Mouse (Mus musculus) hindbrain, postnatal 0 days (tissue): ENCODE results near the gene Gadl1. TPM values are rescaled to one million over a fixed set of nuclear protein-coding genes. Genes with fewer than 3 reads are reported as not detected.
A peak's percentile ranks its signal among the peaks of the same experiment; 100 is the strongest.

ENCODE experiments used
- ATAC-seq: fragments of 200-750 bp; cut with Nextera tagmentation; 2 replicates; pipeline ENCODE4 v1.8.0; 2017; ENCODE audit warnings: mild to moderate bottlenecking, moderate TSS enrichment, moderate library complexity
- DNase-seq: peaks from one replicate; pipeline ENCODE4 v3.0.0-alpha.2; 2015; ENCODE audit warnings: low spot score
- H3K27ac ChIP-seq: fragments of 300-500 bp; sonication (generic); 2 replicates; pipeline ENCODE4 v1.5.1; 2014; ENCODE audit warnings: mild to moderate bottlenecking
- H3K27me3 ChIP-seq: fragments of 300-500 bp; sonication (generic); 2 replicates; pipeline ENCODE4 v1.6.1; 2014; ENCODE audit warnings: low read length, mixed read lengths; ENCODE audit not compliant: insufficient read depth
- H3K36me3 ChIP-seq: fragments of 300-500 bp; sonication (generic); 2 replicates; pipeline ENCODE4 v1.6.1; 2014; ENCODE audit warnings: low read length, mixed read lengths; ENCODE audit not compliant: insufficient read depth
- H3K4me1 ChIP-seq: fragments of 300-500 bp; sonication (generic); 2 replicates; pipeline ENCODE4 v1.6.1; 2014; ENCODE audit warnings: antibody characterized with exemption, low read length, mixed read lengths; ENCODE audit not compliant: insufficient read depth
- H3K4me2 ChIP-seq: fragments of 300-500 bp; sonication (generic); 2 replicates; pipeline ENCODE4 v1.6.1; 2014; ENCODE audit warnings: low read depth, mild to moderate bottlenecking, low read length, moderate library complexity, mixed read lengths
- H3K4me3 ChIP-seq: fragments of 300-500 bp; sonication (generic); 2 replicates; pipeline ENCODE4 v1.5.1; 2014; ENCODE audit warnings: low read length
- H3K9ac ChIP-seq: fragments of 300-500 bp; sonication (generic); replicated peaks from 2 replicates; pipeline ENCODE4 v1.6.1; 2014; ENCODE audit warnings: mild to moderate bottlenecking, low read length, moderate library complexity, mixed read lengths
- H3K9me3 ChIP-seq: fragments of 300-500 bp; sonication (generic); 2 replicates; pipeline ENCODE4 v1.6.1; 2016; ENCODE audit warnings: low read length, mixed read lengths
- CTCF ChIP-seq: IDR thresholded peaks from 2 replicates; pipeline ENCODE4 v1.5.1; 2016; ENCODE audit warnings: antibody characterized with exemption, control low read depth, low read depth
- WGBS: fragments of 180-500 bp; shearing (Covaris S2); extraction: QIAGEN DNeasy Blood & Tissue Kit; methylation state at CpG from one replicate; pipeline ENCODE4 v1.1.7; 2014; 5-methylcytosine and 5-hydroxymethylcytosine counted together
- polyA plus RNA-seq: library from polyadenylated mRNA; unstranded; fragments of >200 nt; fragmentation: Nextera tagmentation; extraction: Ambion mirVana; gene quantifications from 2 replicates; pipeline ENCODE4 v1.2.1, GENCODE M21; 2015
- total RNA-seq: library from RNA; depleted of rRNA; stranded (reverse); fragments of >200 nt; gene quantifications from 2 replicates; pipeline ENCODE4 v1.2.3, GENCODE M21; 2014

The Gadl1 gene
- total and polyA plus RNA-seq, 2 experiments from 2014 or later = 0.24 TPM; not detected in 1

DNA sequence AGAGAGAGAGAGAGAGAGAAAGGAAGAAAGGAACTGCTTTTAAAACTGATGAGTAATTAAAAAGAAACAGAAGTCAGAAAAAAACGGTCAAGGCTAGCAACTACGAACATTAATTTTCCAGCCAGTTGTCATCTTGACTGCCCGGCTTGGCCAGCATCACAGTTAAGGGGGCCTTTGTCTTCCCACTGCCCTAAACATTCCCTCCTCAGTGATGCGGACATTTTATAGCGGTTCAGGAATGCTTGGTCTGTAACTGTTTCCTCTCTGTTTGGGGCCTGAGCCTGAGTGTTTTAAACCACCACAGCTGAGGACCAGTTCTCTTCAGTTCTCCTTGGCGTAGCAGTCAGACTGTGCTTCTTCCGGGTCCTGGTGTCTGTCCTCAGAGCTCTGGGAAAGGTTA lies 4.8 kb downstream of the Gadl1 start:
- no peak for TF ChIP-seq CTCF
- no peaks in the 10 kb centered on the region for H3K27me3 ChIP-seq
- DNase-seq (no peak), ATAC-seq (no peak)
- no peaks in the 10 kb centered on the region for H3K36me3 ChIP-seq
- no peak overlapping the region for H3K4me2 ChIP-seq
- 58% methylated on average over 7 of the region's 7 CpGs for WGBS
- H3K9ac ChIP-seq = no peak overlapping the region
- no peak overlapping the region for H3K27ac ChIP-seq
- no peaks in the 10 kb centered on the region for H3K9me3 ChIP-seq
- H3K4me1 ChIP-seq = no peaks in the 10 kb centered on the region
- H3K4me3 ChIP-seq = no peak overlapping the region

DNA sequence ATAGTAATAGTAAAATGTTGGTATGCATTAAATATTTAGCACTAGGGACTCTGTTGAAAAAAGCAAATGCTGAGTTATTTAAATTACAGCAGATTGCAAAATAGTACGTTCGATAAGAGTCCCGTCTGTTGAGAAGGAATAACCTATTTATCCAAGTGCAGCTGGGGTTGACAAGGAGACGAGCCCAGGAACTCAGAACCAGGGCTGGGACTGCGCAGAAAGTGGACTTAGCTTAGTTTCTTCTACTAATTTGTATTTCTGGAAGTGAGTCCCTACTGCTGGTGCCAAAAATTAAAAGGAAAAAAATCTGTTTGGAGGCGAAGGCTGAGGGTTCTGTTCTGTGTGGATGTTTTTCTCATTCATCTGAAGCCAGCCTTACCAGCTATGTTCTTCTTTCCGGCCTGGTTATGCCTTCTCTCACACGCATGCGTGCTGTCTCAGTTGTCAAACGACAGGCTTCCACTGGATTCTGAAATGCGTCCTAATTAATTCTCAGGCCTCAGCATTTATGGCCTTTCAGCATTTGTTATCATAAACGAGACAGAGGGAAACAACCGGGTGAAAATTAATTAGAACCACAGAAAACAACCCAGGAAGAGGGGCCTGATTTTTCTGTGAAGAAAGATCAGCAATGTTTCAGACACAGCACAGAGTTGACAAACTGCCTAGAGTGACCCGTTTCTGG lies 6.5 kb downstream of the Gadl1 start:
- WGBS = 43% methylated on average over 14 of the region's 14 CpGs
- no peak for TF ChIP-seq CTCF
- Histone ChIP-seq H3K9ac (no peak overlapping the region), H3K9me3 (no peaks in the 10 kb centered on the region), H3K36me3 (no peaks in the 10 kb centered on the region), H3K27me3 (no peaks in the 10 kb centered on the region), H3K4me3 (no peak overlapping the region), H3K4me1 (no peaks in the 10 kb centered on the region), H3K27ac (peak overlapping the region; percentile 29; the same call in 1 of the 2 replicates), H3K4me2 (no peak overlapping the region)
- no peak for ATAC-seq
- DNase-seq = peak; percentile 32

DNA sequence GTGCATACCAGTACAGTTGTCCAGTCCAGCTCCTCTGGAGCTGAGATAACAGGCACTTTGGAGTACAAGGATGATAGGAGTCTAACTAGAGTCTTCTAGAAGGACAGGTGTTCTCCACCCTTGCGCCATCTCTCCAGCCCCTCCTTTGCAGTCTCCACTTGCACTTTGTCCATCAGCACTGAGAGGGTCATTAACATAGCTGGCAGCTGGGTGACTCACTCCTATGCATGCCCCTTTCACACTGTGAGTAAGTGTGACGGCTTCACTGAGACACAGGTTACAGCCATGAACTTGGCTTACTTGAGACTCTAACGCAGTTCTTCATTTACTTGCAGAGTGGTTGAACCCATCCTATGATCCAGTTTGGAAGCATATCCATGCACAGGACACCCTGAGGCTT lies 10.5 kb downstream of the Gadl1 start:
- H3K36me3 ChIP-seq = no peaks in the 10 kb centered on the region
- no peaks in the 10 kb centered on the region for H3K27me3 ChIP-seq
- 94% methylated on average over 3 of the region's 3 CpGs for WGBS
- H3K9me3 ChIP-seq = no peaks in the 10 kb centered on the region
- H3K27ac ChIP-seq = no peak overlapping the region
- TF ChIP-seq CTCF = no peak
- ATAC-seq (no peak), DNase-seq (no peak)
- no peak overlapping the region for H3K9ac ChIP-seq
- no peak overlapping the region for H3K4me3 ChIP-seq
- no peak overlapping the region for H3K4me2 ChIP-seq
- H3K4me1 ChIP-seq = no peaks in the 10 kb centered on the region

DNA sequence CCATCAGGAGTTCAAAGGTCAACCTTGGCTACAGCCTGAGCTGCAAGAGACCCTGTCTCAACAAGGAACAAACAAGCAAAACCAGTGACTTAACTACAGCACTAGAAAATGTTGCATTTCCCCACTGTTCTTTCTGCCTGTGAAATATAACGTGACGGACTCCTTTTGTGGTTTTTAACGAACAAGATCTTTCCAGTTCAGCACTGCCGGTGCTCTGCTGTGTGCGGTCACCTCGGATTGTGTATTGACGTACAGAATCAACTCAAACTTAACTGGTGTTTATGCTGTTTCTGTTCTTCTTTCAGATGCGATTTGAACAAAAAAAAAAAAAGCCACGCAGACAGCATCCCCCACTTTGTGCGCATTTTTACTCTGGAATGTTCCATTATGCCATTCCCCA lies 13.4 kb downstream of the Gadl1 start:
- 77% methylated on average over 10 of the region's 10 CpGs for WGBS
- TF ChIP-seq CTCF = no peak
- no peak overlapping the region for H3K27ac ChIP-seq
- H3K4me2 ChIP-seq = no peak overlapping the region
- no peaks in the 10 kb centered on the region for H3K9me3 ChIP-seq
- no peaks in the 10 kb centered on the region for H3K4me1 ChIP-seq
- H3K4me3 ChIP-seq = no peak overlapping the region
- no peak overlapping the region for H3K9ac ChIP-seq
- H3K36me3 ChIP-seq = no peaks in the 10 kb centered on the region
- no peak for ATAC-seq
- no peak for DNase-seq
- H3K27me3 ChIP-seq = no peaks in the 10 kb centered on the region

DNA sequence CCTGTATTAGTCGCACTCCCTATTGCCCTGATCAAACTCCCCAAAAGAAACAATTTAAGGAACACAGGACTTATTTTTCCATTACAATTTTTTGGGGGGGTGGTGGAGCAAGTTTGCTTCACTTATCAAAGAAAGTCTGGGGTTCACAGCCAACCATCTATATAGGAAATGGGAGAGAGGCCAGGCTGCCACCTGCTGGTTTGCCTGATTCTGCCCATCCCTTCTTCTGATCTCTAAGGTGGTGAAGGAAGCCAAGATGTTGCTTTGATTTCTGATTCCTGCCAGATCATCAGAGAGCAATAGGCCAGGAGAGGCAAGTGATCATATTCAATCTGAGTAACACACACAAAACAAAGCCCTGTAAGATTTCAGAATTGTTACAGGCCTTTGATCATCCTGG lies 14.8 kb downstream of the Gadl1 start:
- no peak for ATAC-seq
- Histone ChIP-seq H3K4me2 (no peak overlapping the region), H3K27me3 (no peaks in the 10 kb centered on the region), H3K36me3 (no peaks in the 10 kb centered on the region), H3K4me1 (no peaks in the 10 kb centered on the region), H3K27ac (no peak overlapping the region), H3K9me3 (no peaks in the 10 kb centered on the region), H3K4me3 (no peak overlapping the region), H3K9ac (no peak overlapping the region)
- 91% methylated on average over 1 of the region's 1 CpGs for WGBS
- TF ChIP-seq CTCF = peak; percentile 24; the same call in 1 of the 2 replicates
- DNase-seq = no peak

DNA sequence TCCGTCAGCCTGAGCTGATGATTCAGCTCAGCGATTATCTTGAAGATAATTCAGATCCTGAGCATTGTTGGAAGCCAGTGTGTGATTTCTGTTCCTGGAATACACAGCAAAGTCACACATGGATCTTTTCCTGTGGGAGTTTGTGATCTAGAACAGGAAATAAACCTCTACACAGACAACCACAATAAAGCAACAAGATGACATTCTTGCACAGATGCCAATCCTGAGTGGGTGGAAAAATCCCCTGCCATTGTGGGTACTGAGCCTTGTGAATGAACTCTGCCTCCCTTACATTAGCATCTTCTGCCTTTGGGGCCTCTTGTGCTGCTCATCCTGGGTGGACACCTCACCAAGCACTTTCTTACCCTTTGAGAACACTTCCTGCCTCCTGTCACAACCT lies 22.5 kb downstream of the Gadl1 start:
- DNase-seq = no peak
- no peak for ATAC-seq
- no peak overlapping the region for H3K4me3 ChIP-seq
- H3K9ac ChIP-seq = no peak overlapping the region
- WGBS = 78% methylated on average over 2 of the region's 2 CpGs
- no peak overlapping the region for H3K27ac ChIP-seq
- H3K36me3 ChIP-seq = no peaks in the 10 kb centered on the region
- no peak for TF ChIP-seq CTCF
- no peaks in the 10 kb centered on the region for H3K9me3 ChIP-seq
- H3K27me3 ChIP-seq = no peaks in the 10 kb centered on the region
- H3K4me1 ChIP-seq = no peaks in the 10 kb centered on the region
- no peak overlapping the region for H3K4me2 ChIP-seq

DNA sequence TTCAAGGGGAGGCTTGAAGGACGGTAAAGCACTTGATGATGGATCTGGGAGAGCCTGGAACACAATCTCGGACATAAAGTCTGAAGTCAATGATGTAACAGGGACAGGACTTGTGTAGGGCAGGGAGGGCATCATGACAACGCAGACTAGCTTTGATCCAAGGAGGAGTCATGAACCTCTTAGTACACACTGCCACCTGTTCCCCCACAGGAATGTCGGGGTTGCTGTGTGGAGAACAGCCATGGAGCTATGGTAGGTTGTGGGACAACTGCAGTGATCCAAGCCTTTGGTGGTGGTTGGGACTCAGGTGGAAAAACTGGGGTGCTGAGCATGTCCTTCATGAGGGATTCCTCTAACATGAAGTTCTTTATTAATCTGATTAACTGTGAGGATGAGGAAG lies 23.5 kb downstream of the Gadl1 start:
- DNase-seq (no peak), ATAC-seq (no peak)
- Histone ChIP-seq H3K4me1 (no peaks in the 10 kb centered on the region), H3K9me3 (no peaks in the 10 kb centered on the region), H3K9ac (no peak overlapping the region), H3K27me3 (no peaks in the 10 kb centered on the region), H3K4me3 (no peak overlapping the region), H3K27ac (peak overlapping the region; percentile 36; the same call in 1 of the 2 replicates), H3K36me3 (no peaks in the 10 kb centered on the region), H3K4me2 (no peak overlapping the region)
- TF ChIP-seq CTCF = no peak
- WGBS = 90% methylated on average over 4 of the region's 4 CpGs
